Mouse (Mus musculus) G1E (cell line): ENCODE results near the gene Atp6v1c2.

Experiments
- CTCF ChIP-seq: IDR thresholded peaks from 2 replicates; pipeline ENCODE4 v1.5.1; 2012; ENCODE audit warnings: low read depth, low read length, inconsistent platforms, mixed read lengths
- GATA1 ChIP-seq: IDR thresholded peaks from 2 replicates; pipeline ENCODE4 v1.6.1; 2012; ENCODE audit warnings: borderline replicate concordance, low read length, inconsistent platforms, mixed read lengths
- POLR2AphosphoS5 ChIP-seq: IDR thresholded peaks from 2 replicates; pipeline ENCODE4 v1.6.1; 2012; ENCODE audit warnings: low read depth, low read length, inconsistent platforms; ENCODE audit not compliant: insufficient replicate concordance
- TAL1 ChIP-seq: conservative IDR thresholded peaks from 2 replicates; pipeline ENCODE4 v1.6.1; 2012; ENCODE audit warnings: low read depth, low read length, inconsistent platforms, mixed read lengths

DNA sequence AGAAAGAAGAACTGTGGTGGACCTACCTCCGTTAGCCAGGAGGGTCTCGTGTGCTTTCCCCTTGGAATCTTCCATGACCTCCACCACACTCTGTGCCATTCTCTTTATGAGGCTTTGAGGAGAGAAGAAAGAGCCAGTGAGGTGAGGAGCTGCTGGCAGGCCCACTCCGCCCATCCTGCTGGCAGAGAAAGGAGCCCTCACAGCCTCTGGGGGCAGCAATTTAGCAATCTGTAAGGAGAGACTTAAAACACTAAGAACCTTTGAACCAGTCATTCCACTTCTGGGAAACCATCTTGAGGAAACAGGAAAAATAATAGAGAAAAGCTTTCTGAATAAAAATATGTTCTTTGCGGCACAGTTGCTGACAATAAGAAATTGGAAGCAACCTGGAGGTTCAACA, 20.9 kb downstream of the Atp6v1c2 start:
- TF ChIP-seq CTCF: no peak
- no peak for TF ChIP-seq TAL1
- no peak for TF ChIP-seq GATA1
- TF ChIP-seq POLR2AphosphoS5: no peak
